Mouse (Mus musculus): ENCODE measurements around the gene Tssk2.

DNA sequence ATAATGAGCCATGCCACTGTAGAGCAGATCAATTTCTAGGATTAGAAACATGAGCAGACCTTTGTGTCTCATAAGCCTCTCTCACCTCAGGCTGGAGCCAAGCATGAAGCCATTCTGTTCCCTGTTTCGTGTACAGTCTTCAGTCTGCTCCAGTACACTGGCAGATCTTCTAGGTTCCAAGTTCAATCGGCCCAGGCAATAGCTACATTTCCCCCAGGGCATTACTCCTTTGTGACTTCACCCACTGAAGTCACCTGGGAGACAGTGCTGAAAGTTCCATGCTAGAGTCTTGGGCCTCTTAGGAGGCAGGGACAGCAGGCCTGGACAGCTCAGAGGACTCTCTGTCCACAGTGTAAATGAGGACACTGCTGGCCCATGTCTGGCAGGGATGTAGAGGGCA is 4.5 kb upstream of the Tssk2 start, which contains the start of gene Tssk1:
- TF ChIP-seq GATA1 (IDR thresholded peaks at IDR 0.05; ENCODE audit: borderline replicate concordance, low read length) (no peak), FLI1 (IDR thresholded peaks at IDR 0.05; ENCODE audit: low read length) (no peak)
